Mouse (Mus musculus) cerebellum, postnatal 4 days (tissue): ENCODE measurements around the gene Gm21425.
"Not testable (repeated sequence)": the region's sequence is repeated elsewhere in the genome, so short reads cannot be mapped to it uniquely, and the experiment has no call there.

Experiments used
- DNase-seq, 2 experiments: peaks; one replicate each; pipeline ENCODE4 v3.0.0; 2022; ENCODE audit warnings: low spot score in 2 of 2, mixed read lengths in 1 of 2

Gm21425 gene

DNA sequence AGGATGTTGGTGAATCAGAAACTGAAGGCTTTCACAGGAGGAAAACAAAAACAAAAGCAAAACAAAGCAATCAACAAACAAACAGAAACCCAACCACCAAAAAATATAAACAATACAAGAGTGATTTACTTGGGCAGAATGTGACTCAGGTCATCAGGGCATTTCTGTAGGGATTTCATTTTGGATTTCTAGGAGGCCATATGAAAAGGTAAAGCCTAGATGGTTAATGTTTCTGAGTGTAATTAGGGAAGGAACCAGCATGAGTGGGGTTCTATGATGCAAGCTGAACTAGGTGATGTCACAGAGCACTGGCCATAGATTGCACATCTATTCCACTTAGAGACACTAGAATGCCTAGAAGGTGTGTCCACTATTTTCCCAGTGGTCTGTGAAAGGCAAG, at the start of gene Gm21425:
Gene Gm21425, plus strand, starts transcription at position 301 of the 400 bp plus-strand sequence.
- DNase-seq = not testable (repeated sequence)

- DNase-seq = not testable (repeated sequence)
Measured at GRCm38 (mm10) chrY:13133392-13133791, 28.4 kb upstream of the Gm21425 start, which contains the start of gene Gm21891. Gm21891 (minus strand) TSS chrY:13133492.
